Mouse (Mus musculus): ENCODE measurements around the gene Mapt. TPM values are rescaled to one million over a fixed set of nuclear protein-coding genes. Genes with fewer than 3 reads are reported as not detected.
A peak's percentile ranks its signal among the peaks of the same experiment; 100 is the strongest.

Gene Mapt
- polyA plus RNA-seq, 1 experiment from 2014 or later: 939 TPM

DNA sequence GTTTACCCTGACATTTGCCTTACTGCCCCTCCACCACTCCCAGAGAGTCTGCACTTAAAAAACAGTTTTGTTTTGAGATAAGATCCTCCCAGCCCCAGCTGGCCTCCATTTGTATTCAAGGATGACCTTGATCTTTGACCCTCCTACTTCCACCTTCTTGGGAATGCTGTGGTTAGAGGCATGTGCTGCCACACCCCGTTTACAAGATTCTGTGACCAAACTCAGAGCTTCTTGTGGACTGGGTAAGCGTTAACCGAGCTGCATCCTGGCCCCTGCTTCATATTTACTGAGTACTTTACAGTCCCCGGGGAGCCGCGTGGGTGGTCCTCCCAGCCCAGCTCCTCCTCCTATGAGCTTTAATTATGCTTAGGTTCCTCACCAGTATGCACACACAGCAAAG lies 64.5 kb downstream of the Mapt start:
- 50% methylated on average over 6 of the region's 6 CpGs for WGBS
- Histone ChIP-seq H3K27ac (no peak overlapping the region), H3K36me3 (replicated peaks; ENCODE audit: control insufficient read depth, insufficient read depth) (peaks cover 85% of the 10 kb centered on the region), H3K4me2 (replicated peaks) (no peak overlapping the region), H3K9me3 (ENCODE audit: control insufficient read depth, low read length) (no peaks in the 10 kb centered on the region), H3K4me1 (replicated peaks; ENCODE audit: control insufficient read depth, insufficient read depth, low read length) (no peaks in the 10 kb centered on the region), H3K27me3 (ENCODE audit: control insufficient read depth, insufficient read depth, low read length) (no peaks in the 10 kb centered on the region), H3K9ac (no peak overlapping the region), H3K4me3 (replicated peaks; ENCODE audit: low read length) (no peak overlapping the region)
- no peak for DNase-seq (ENCODE audit: low spot score)
- no peak for ATAC-seq (ENCODE audit: low FRiP score)

DNA sequence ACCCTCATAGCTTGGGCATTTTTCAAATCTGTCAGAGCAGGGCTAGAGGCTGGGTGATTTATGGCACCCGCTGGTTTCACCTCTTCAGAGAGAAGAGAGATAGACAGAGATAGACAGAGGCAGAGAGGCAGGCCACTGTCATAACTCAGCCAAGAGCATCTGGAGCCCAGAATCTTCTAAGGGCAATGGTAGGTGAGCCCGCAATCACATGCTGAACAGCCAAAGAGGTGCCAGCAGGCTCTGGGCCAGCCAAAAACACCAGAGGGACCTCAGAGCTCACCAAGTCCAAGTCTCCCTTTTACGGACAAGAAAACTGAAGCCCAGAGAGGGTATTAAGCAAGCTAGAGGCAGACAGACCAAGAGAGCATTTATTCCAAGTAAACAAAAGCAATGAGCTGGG lies 66.5 kb downstream of the Mapt start:
- Histone ChIP-seq H3K27ac (no peak overlapping the region), H3K4me2 (replicated peaks) (no peak overlapping the region), H3K4me1 (replicated peaks; ENCODE audit: control insufficient read depth, insufficient read depth, low read length) (no peaks in the 10 kb centered on the region), H3K27me3 (ENCODE audit: control insufficient read depth, insufficient read depth, low read length) (no peaks in the 10 kb centered on the region), H3K9me3 (ENCODE audit: control insufficient read depth, low read length) (no peaks in the 10 kb centered on the region), H3K36me3 (replicated peaks; ENCODE audit: control insufficient read depth, insufficient read depth) (peaks cover 87% of the 10 kb centered on the region), H3K9ac (no peak overlapping the region), H3K4me3 (replicated peaks; ENCODE audit: low read length) (no peak overlapping the region)
- no peak for ATAC-seq (ENCODE audit: low FRiP score)
- no peak for DNase-seq (ENCODE audit: low spot score)
- 86% methylated on average over 3 of the region's 3 CpGs for WGBS

DNA sequence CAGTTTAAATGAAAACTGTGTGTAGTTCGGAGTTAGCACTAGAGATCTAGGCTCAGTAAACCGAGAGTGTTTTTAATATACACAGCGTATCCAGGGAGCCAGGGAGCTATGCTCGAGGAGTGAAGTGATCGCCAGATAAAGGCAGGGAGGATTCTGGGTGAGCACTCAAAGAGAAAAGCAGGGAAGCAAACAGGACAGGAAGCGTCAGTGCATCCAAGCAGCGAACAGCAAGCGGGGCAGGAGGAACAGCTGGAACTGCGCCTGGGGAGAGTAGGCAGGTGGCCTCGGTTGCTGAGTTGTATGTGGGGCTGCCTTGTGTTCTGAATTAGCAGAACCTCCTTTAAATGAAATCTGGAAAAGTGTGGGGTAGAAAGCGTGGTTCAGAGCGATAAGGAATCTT lies 71.4 kb downstream of the Mapt start:
- Histone ChIP-seq H3K27me3 (ENCODE audit: control insufficient read depth, insufficient read depth, low read length) (no peaks in the 10 kb centered on the region), H3K36me3 (replicated peaks; ENCODE audit: control insufficient read depth, insufficient read depth) (peaks cover 87% of the 10 kb centered on the region), H3K4me3 (replicated peaks; ENCODE audit: low read length) (no peak overlapping the region), H3K4me1 (replicated peaks; ENCODE audit: control insufficient read depth, insufficient read depth, low read length) (no peaks in the 10 kb centered on the region), H3K27ac (no peak overlapping the region), H3K9me3 (ENCODE audit: control insufficient read depth, low read length) (no peaks in the 10 kb centered on the region), H3K4me2 (replicated peaks) (no peak overlapping the region), H3K9ac (no peak overlapping the region)
- WGBS: 50% methylated on average over 12 of the region's 12 CpGs
- no peak for DNase-seq (ENCODE audit: low spot score)
- no peak for ATAC-seq (ENCODE audit: low FRiP score)

DNA sequence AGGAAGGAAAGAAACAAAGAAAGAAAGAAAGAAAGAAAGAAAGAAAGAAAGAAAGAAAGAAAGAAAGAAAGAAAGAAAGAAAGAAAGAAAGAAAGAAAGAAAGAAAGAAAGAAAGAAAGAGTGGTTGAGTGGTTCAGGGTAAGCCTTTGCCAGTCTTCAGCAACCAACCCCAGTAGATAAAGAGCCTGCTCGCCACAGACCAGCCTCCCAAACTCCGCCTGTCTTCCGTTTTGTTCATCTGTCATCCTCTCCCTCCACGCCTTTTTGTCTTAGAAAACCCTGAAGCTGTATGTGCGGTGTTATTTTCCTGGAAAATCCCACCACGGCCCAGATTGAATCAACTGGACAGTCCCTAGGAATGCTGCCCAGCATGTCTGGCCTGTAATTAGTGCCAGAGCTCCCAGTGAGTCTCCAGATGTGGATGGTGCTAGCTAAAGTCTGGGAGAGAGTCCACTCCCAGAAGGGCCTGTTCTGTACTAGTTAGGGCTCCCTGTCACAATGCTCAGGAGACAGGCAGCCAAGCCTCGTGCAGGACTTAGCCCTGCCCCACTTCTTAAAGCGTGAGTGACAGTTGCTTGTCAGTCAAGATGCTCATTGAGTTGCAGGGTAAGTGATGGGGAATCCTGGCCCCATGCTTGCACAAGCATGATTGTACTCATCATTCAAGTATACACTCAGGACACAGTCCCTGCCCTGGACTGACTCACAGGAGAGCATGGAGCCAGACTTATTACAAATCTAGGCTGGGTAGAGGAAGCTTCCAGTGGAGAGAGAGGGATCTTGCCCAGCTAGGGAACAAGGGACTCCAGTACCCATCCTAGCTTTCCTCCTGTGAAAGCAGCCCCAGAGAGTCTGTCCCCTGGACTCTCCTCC lies 72.1 kb downstream of the Mapt start:
- WGBS: 63% methylated on average over 8 of the region's 8 CpGs
- no peak overlapping the region for H3K9ac ChIP-seq

DNA sequence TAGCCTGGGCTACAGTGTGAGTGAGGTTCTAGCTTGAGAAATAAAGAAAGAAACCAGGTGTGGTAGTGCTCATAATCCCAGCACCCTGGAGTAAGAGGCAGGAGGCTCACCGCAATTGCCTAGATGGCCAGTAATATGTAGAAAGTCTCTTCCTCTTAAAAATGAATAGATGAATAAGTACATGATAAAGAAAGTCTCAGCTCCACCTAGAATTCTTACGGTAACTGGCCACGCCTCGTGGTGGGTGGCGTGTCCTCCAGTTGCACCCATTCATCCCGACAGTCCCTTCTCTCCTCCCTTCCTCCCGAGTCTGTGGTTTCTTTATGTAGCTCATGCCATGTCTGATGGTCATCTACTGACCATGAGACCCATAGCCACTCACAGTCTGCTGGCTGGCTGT lies 74.5 kb downstream of the Mapt start:
- 96% methylated on average over 7 of the region's 7 CpGs for WGBS
- no peak for DNase-seq (ENCODE audit: low spot score)
- H3K36me3 ChIP-seq (replicated peaks; ENCODE audit: control insufficient read depth, insufficient read depth): peaks cover 88% of the 10 kb centered on the region
- no peaks in the 10 kb centered on the region for H3K4me1 ChIP-seq (replicated peaks; ENCODE audit: control insufficient read depth, insufficient read depth, low read length)
- H3K4me2 ChIP-seq (replicated peaks): no peak overlapping the region
- ATAC-seq (ENCODE audit: low FRiP score): no peak
- no peak overlapping the region for H3K9ac ChIP-seq
- no peak overlapping the region for H3K4me3 ChIP-seq (replicated peaks; ENCODE audit: low read length)
- no peaks in the 10 kb centered on the region for H3K9me3 ChIP-seq (ENCODE audit: control insufficient read depth, low read length)
- H3K27me3 ChIP-seq (ENCODE audit: control insufficient read depth, insufficient read depth, low read length): no peaks in the 10 kb centered on the region
- no peak overlapping the region for H3K27ac ChIP-seq

More for the DNA sequence above, 72.1 kb downstream of the Mapt start:
- no peak overlapping the region for H3K27ac ChIP-seq
- H3K4me2 ChIP-seq (replicated peaks): no peak overlapping the region
- DNase-seq (ENCODE audit: low spot score) (no peak), ATAC-seq (ENCODE audit: low FRiP score) (no peak)
- H3K4me3 ChIP-seq (replicated peaks; ENCODE audit: low read length): no peak overlapping the region
- H3K9me3 ChIP-seq (ENCODE audit: control insufficient read depth, low read length): no peaks in the 10 kb centered on the region
- H3K4me1 ChIP-seq (replicated peaks; ENCODE audit: control insufficient read depth, insufficient read depth, low read length): no peaks in the 10 kb centered on the region
- peaks cover 87% of the 10 kb centered on the region for H3K36me3 ChIP-seq (replicated peaks; ENCODE audit: control insufficient read depth, insufficient read depth)
- no peaks in the 10 kb centered on the region for H3K27me3 ChIP-seq (ENCODE audit: control insufficient read depth, insufficient read depth, low read length)

DNA sequence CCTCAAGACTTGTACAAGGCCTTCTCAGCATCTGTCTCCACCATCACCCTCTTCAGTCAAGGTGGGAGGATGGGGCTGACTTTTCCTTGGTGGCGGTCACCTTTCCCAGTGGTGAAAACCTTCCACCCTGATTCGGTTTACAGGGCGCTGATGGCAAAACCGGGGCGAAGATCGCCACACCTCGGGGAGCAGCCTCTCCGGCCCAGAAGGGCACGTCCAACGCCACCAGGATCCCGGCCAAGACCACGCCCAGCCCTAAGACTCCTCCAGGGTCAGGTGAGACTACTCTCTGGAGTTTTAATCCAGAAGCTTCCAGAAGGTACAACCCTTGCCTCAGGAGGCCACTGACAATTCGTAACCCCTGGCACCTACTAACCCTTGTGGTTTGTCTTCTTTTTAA lies 75.3 kb downstream of the Mapt start:
- H3K4me2 ChIP-seq (replicated peaks): no peak overlapping the region
- H3K27me3 ChIP-seq (ENCODE audit: control insufficient read depth, insufficient read depth, low read length): no peaks in the 10 kb centered on the region
- no peaks in the 10 kb centered on the region for H3K4me1 ChIP-seq (replicated peaks; ENCODE audit: control insufficient read depth, insufficient read depth, low read length)
- WGBS: 94% methylated on average over 13 of the region's 13 CpGs
- no peak for DNase-seq (ENCODE audit: low spot score)
- no peak overlapping the region for H3K27ac ChIP-seq
- H3K9me3 ChIP-seq (ENCODE audit: control insufficient read depth, low read length): no peaks in the 10 kb centered on the region
- peaks cover 88% of the 10 kb centered on the region for H3K36me3 ChIP-seq (replicated peaks; ENCODE audit: control insufficient read depth, insufficient read depth)
- H3K4me3 ChIP-seq (replicated peaks; ENCODE audit: low read length): no peak overlapping the region
- H3K9ac ChIP-seq: no peak overlapping the region
- ATAC-seq (ENCODE audit: low FRiP score): no peak

DNA sequence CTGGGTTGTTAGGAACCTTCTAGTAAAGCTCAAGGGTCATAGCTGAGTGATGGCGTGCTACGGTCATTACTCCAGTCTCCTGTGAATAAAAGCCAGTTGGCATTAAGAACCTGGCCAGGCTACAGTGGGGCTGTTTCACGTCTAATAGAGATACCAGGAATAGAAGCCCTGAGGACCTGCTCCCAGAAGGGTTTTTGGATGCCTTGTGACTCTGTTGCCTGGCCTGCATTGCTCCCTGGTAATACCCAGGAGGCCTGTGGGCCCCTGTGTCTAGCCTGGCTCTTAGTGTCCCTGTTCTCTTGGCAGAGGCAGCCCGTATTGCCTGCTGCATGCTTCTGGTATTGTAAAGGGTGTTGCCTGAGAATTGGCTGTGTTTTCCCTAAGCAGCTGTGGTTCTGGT lies 75.9 kb downstream of the Mapt start:
- WGBS: 62% methylated on average over 4 of the region's 4 CpGs
- Histone ChIP-seq H3K27me3 (ENCODE audit: control insufficient read depth, insufficient read depth, low read length) (no peaks in the 10 kb centered on the region), H3K4me2 (replicated peaks) (no peak overlapping the region), H3K9ac (no peak overlapping the region), H3K4me1 (replicated peaks; ENCODE audit: control insufficient read depth, insufficient read depth, low read length) (no peaks in the 10 kb centered on the region), H3K4me3 (replicated peaks; ENCODE audit: low read length) (no peak overlapping the region), H3K36me3 (replicated peaks; ENCODE audit: control insufficient read depth, insufficient read depth) (peaks cover 88% of the 10 kb centered on the region), H3K27ac (no peak overlapping the region), H3K9me3 (ENCODE audit: control insufficient read depth, low read length) (no peaks in the 10 kb centered on the region)
- no peak for ATAC-seq (ENCODE audit: low FRiP score)
- DNase-seq (ENCODE audit: low spot score): no peak

DNA sequence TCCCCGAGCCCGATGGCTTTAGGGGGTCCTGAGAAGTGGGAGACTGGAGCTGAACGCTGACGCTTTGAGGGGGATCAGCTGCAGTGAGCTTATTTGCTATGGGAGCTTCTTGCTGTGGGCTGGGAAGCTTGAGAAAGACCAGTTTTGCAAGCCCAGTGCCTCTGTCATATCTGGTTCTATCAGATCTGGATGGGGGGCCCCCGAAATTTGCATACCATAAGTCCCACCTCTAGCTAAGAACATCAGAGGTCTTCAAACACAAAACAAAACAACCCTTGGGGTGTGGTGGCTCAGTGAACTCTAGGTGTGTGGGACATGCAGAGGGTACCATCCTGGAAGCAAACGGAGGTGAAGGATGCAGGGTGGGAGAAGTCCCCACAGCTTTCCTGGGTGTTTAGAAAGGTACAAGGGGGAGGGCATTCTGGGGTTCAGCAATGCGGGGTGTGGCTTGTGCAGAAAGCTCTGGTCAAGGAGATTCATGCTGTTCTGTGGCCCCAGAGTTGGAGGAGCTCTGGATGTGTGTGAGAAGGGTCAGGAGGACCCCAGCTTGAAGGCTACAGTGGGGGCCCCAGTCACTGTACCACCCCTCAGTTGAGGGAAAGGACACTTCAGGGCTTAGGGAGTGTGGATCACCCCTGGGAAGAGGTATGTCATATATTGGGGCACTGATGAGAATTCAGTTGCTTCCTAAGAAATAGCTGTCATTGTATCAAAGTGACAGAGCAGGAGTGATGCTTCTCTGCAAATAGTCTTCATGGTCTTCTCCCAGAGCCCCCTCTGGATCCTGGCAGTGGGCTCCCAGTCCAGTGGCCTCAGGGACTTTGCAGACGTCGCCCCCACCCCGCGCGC lies 78.4 kb downstream of the Mapt start:
- no peak overlapping the region for H3K4me3 ChIP-seq (replicated peaks; ENCODE audit: low read length)
- peaks cover 95% of the 10 kb centered on the region for H3K36me3 ChIP-seq (replicated peaks; ENCODE audit: control insufficient read depth, insufficient read depth)
- H3K4me2 ChIP-seq (replicated peaks): no peak overlapping the region
- H3K4me1 ChIP-seq (replicated peaks; ENCODE audit: control insufficient read depth, insufficient read depth, low read length): no peaks in the 10 kb centered on the region
- no peaks in the 10 kb centered on the region for H3K9me3 ChIP-seq (ENCODE audit: control insufficient read depth, low read length)
- no peak for DNase-seq (ENCODE audit: low spot score)
- ATAC-seq (ENCODE audit: low FRiP score): 0 out of 2 replicates have a peak, but pooled peaks have one; percentile 31
- no peaks in the 10 kb centered on the region for H3K27me3 ChIP-seq (ENCODE audit: control insufficient read depth, insufficient read depth, low read length)
- H3K27ac ChIP-seq: no peak overlapping the region
- H3K9ac ChIP-seq: no peak overlapping the region; the same call in 1 of the 2 replicates
- WGBS: 44% methylated on average over 12 of the region's 12 CpGs

DNA sequence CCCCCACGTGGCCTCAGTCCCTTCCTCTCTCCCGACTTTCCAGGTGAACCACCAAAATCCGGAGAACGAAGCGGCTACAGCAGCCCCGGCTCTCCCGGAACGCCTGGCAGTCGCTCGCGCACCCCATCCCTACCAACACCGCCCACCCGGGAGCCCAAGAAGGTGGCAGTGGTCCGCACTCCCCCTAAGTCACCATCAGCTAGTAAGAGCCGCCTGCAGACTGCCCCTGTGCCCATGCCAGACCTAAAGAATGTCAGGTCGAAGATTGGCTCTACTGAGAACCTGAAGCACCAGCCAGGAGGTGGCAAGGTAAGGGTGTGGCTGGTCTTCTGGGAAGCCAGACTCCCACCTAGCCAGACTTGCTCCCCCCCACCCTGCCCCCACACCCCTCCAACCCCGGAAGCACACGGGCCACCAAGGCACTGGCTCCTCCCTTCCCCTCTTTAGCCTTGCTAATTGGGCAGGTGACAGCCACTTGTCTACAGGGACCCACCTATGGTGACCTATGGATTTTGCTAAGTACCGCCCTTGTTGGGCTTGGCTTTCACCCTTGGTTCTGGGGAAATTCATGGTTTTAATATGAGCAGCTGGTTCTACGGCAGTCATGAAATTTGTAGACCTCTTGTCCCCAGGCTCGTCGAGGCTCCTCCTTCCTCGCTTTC lies 79.2 kb downstream of the Mapt start:
- no peak overlapping the region for H3K4me2 ChIP-seq (replicated peaks)
- H3K27ac ChIP-seq: no peak overlapping the region
- H3K9me3 ChIP-seq (ENCODE audit: control insufficient read depth, low read length): no peaks in the 10 kb centered on the region
- no peaks in the 10 kb centered on the region for H3K27me3 ChIP-seq (ENCODE audit: control insufficient read depth, insufficient read depth, low read length)
- H3K4me1 ChIP-seq (replicated peaks; ENCODE audit: control insufficient read depth, insufficient read depth, low read length): no peaks in the 10 kb centered on the region
- H3K36me3 ChIP-seq (replicated peaks; ENCODE audit: control insufficient read depth, insufficient read depth): peaks cover 88% of the 10 kb centered on the region
- 19% methylated on average over 23 of the region's 23 CpGs for WGBS
- DNase-seq (ENCODE audit: low spot score) (no peak), ATAC-seq (ENCODE audit: low FRiP score) (no peak)
- H3K4me3 ChIP-seq (replicated peaks; ENCODE audit: low read length): no peak overlapping the region
- H3K9ac ChIP-seq: no peak overlapping the region
